Mouse (Mus musculus): ENCODE measurements around the gene Wdr62.
"Not testable (repeated sequence)": the region's sequence is repeated elsewhere in the genome, so short reads cannot be mapped to it uniquely, and the experiment has no call there.

Wdr62 gene

GRCm38 (mm10) chr7:30265531-30265930 lies 14.7 kb downstream of the Wdr62 start:
- no peak for DNase-seq (ENCODE audit: low spot score in 2 of 2)

GRCm38 (mm10) chr7:30265041-30265440 lies 15.2 kb downstream of the Wdr62 start:
- no peak for DNase-seq (ENCODE audit: low spot score in 2 of 2)

GRCm38 (mm10) chr7:30251956-30252954 lies 28.0 kb downstream of the Wdr62 start:
- DNase-seq (ENCODE audit: low spot score in 2 of 2): peak; percentile 30 to 73

GRCm38 (mm10) chr7:30237374-30237773 lies 42.8 kb downstream of the Wdr62 start:
- not testable (repeated sequence) for DNase-seq (ENCODE audit: low spot score in 2 of 2)

GRCm38 (mm10) chr7:30235625-30236024 lies 44.6 kb downstream of the Wdr62 start, which contains the start of gene Ovol3:
TSS of gene Ovol3 (minus strand) at chr7:30235725.
- no peak for DNase-seq (ENCODE audit: low spot score in 2 of 2)

GRCm38 (mm10) chr7:30235091-30235490 lies 45.1 kb downstream of the Wdr62 start:
- no peak for DNase-seq (ENCODE audit: low spot score in 2 of 2)

- DNase-seq (ENCODE audit: low spot score in 2 of 2): no peak
Measured at GRCm38 (mm10) chr7:30234276-30234858, 45.9 kb downstream of the Wdr62 start.

GRCm38 (mm10) chr7:30233387-30233786 lies 46.8 kb downstream of the Wdr62 start:
- DNase-seq (ENCODE audit: low spot score in 2 of 2): no peak

- DNase-seq (ENCODE audit: low spot score in 2 of 2): peak; percentile 32 to 60
Measured at GRCm38 (mm10) chr7:30232631-30233148, 47.5 kb downstream of the Wdr62 start.

- DNase-seq (ENCODE audit: low spot score in 2 of 2): peak; percentile 94 to 98
Measured at GRCm38 (mm10) chr7:30231669-30232454, 48.4 kb downstream of the Wdr62 start, which contains the start of the genes Polr2i and Tbcb. TSS of gene Polr2i (plus strand) at chr7:30231948. TSS of gene Tbcb (minus strand) at chr7:30232272.

GRCm38 (mm10) chr7:30231328-30231668 lies 48.9 kb downstream of the Wdr62 start:
- no peak for DNase-seq (ENCODE audit: low spot score in 2 of 2)

GRCm38 (mm10) chr7:30224206-30224605 lies 56.0 kb downstream of the Wdr62 start:
- DNase-seq (ENCODE audit: low spot score in 2 of 2): no peak

- no peak for DNase-seq (ENCODE audit: low spot score in 2 of 2)
Measured at GRCm38 (mm10) chr7:30222205-30222604, 58.0 kb downstream of the Wdr62 start.

- DNase-seq (ENCODE audit: low spot score in 2 of 2): no peak
Measured at GRCm38 (mm10) chr7:30221433-30221832, 58.8 kb downstream of the Wdr62 start.

GRCm38 (mm10) chr7:30220008-30220356 lies 60.2 kb downstream of the Wdr62 start:
- no peak for DNase-seq (ENCODE audit: low spot score in 2 of 2)

GRCm38 (mm10) chr7:30219293-30220007 lies 60.8 kb downstream of the Wdr62 start:
- DNase-seq (ENCODE audit: low spot score in 2 of 2): no peak

GRCm38 (mm10) chr7:30217277-30217676 lies 62.9 kb downstream of the Wdr62 start:
- no peak for DNase-seq (ENCODE audit: low spot score in 2 of 2)

GRCm38 (mm10) chr7:30216723-30217151 lies 63.5 kb downstream of the Wdr62 start:
- peak; percentile 53 to 63 for DNase-seq (ENCODE audit: low spot score in 2 of 2)

- DNase-seq (ENCODE audit: low spot score in 2 of 2): no peak
Measured at GRCm38 (mm10) chr7:30215875-30216274, 64.3 kb downstream of the Wdr62 start.

- DNase-seq (ENCODE audit: low spot score in 2 of 2): no peak
Measured at GRCm38 (mm10) chr7:30213881-30214280, 66.3 kb downstream of the Wdr62 start.

- no peak for DNase-seq (ENCODE audit: low spot score in 2 of 2)
Measured at GRCm38 (mm10) chr7:30211025-30211424, 69.2 kb downstream of the Wdr62 start.

All from urinary bladder, postnatal 36 days (tissue).